In the genomic region with DNA sequence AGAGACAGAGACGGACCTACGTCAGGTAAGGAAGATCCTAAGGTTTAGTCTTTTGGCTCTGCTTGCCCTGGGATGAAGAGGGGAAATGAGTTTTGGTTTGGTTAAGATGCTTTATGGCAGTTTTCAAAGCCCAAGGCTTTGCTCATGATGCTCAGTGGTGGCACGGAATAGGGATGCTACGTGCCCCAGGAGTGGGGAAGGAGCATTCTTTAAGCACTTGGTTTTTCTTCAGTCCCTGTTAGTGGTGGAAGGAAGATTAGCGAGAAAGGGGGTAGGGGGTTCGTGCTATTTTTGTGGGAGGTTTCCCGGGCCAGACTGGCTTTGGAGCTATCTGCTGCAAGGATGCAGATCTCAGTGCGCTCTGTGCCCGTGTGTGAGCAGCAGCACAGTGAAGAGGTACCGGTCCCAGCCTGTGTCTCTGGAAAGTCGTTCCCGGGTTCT, we compare ENCODE assay signal across 8 mouse cellular contexts. TPM values are rescaled to one million over a fixed set of nuclear protein-coding genes. Genes with fewer than 3 reads are reported as not detected.
DNase-seq lines count a peak whose midpoint lies in the region; ATAC-seq and TF ChIP-seq lines count a peak whose summit lies in the region.

No protein-coding gene starts in this region.

- H3K4me3 ChIP-seq in C2C12 (ENCODE audit: insufficient read depth, poor library complexity, severe bottlenecking): peak overlapping the region; percentile 63
- peak overlapping the region; percentile 85 for H3K4me3 ChIP-seq in heart, embryonic 13.5 days
- peak overlapping the region; percentile 74 for H3K4me3 ChIP-seq in kidney, embryonic 15.5 days (replicated peaks)
- peak overlapping the region; percentile 86 for H3K4me3 ChIP-seq in midbrain, embryonic 10.5 days

- peaks cover 55% of the 10 kb centered on the region for H3K79me2 ChIP-seq in C2C12 (ENCODE audit: control insufficient read depth, insufficient read depth)

- H3K9me3 ChIP-seq in heart, embryonic 13.5 days: no peaks in the 10 kb centered on the region
- H3K9me3 ChIP-seq in kidney, embryonic 15.5 days (replicated peaks): no peaks in the 10 kb centered on the region
- no peaks in the 10 kb centered on the region for H3K9me3 ChIP-seq in midbrain, embryonic 10.5 days (replicated peaks)

- peaks cover 53% of the 10 kb centered on the region for H3K4me1 ChIP-seq in heart, embryonic 13.5 days
- peaks cover 19% of the 10 kb centered on the region for H3K4me1 ChIP-seq in kidney, embryonic 15.5 days
- H3K4me1 ChIP-seq in midbrain, embryonic 10.5 days: peaks cover 34% of the 10 kb centered on the region

- H3K27me3 ChIP-seq in C2C12 (ENCODE audit: control insufficient read depth, insufficient read depth, insufficient read length): no peaks in the 10 kb centered on the region
- no peaks in the 10 kb centered on the region for H3K27me3 ChIP-seq in heart, embryonic 13.5 days (replicated peaks)
- peaks cover 12% of the 10 kb centered on the region; the same call in 1 of the 2 replicates for H3K27me3 ChIP-seq in kidney, embryonic 15.5 days
- peaks cover 10% of the 10 kb centered on the region for H3K27me3 ChIP-seq in midbrain, embryonic 10.5 days (ENCODE audit: low read depth, poor library complexity, severe bottlenecking)

- peak overlapping the region; percentile 88 for H3K9ac ChIP-seq in heart, embryonic 13.5 days
- H3K9ac ChIP-seq in kidney, embryonic 15.5 days: peak overlapping the region; percentile 52

- H3K36me3 ChIP-seq in C2C12 (ENCODE audit: control insufficient read depth, insufficient read depth): peaks cover 32% of the 10 kb centered on the region
- peaks cover 28% of the 10 kb centered on the region for H3K36me3 ChIP-seq in heart, embryonic 13.5 days
- H3K36me3 ChIP-seq in kidney, embryonic 15.5 days: no peaks in the 10 kb centered on the region
- peaks cover 28% of the 10 kb centered on the region for H3K36me3 ChIP-seq in midbrain, embryonic 10.5 days

- under 1% methylated on average over 12 of the region's 12 CpGs for WGBS in heart, embryonic 13.5 days
- WGBS in kidney, embryonic 15.5 days: under 1% methylated on average over 12 of the region's 12 CpGs
- under 1% methylated on average over 12 of the region's 12 CpGs for WGBS in midbrain, embryonic 10.5 days

- peak; percentile 22 to 29 for DNase-seq in frontal cortex, postnatal 36 days (ENCODE audit: low spot score in 2 of 2)
- no peak for DNase-seq in frontal cortex, adult 2 months (ENCODE audit: extremely low spot score in 1 of 2, low spot score in 1 of 2)
- DNase-seq in cerebellum, adult 18-20 months: peak; percentile 47 to 54
- DNase-seq in midbrain, embryonic 10.5 days (ENCODE audit: low spot score): peak; percentile 58
- DNase-seq in thymus, postnatal 36 days: peak; percentile 57 to 61

- H3ac ChIP-seq in C2C12 (ENCODE audit: control insufficient read depth, insufficient read length, low read depth): peak overlapping the region; percentile 68

- peaks cover 45% of the 10 kb centered on the region for H3K79me3 ChIP-seq in C2C12 (ENCODE audit: low read depth)

- no peak for TF ChIP-seq CTCF in C2C12 (IDR thresholded peaks at IDR 0.05; ENCODE audit: control insufficient read depth, insufficient read depth, insufficient read length)

- peak overlapping the region; percentile 87 for H3K27ac ChIP-seq in heart, embryonic 13.5 days (replicated peaks)
- H3K27ac ChIP-seq in kidney, embryonic 15.5 days: peak overlapping the region; percentile 38; the same call in 1 of the 2 replicates
- H3K27ac ChIP-seq in midbrain, embryonic 10.5 days (replicated peaks): peak overlapping the region; percentile 99

- no peak for ATAC-seq in heart, embryonic 13.5 days (ENCODE audit: extremely low read depth, insufficient number of reproducible peaks, low FRiP score, low TSS enrichment)
- no peak for ATAC-seq in kidney, embryonic 15.5 days (replicated peaks; ENCODE audit: low FRiP score)

- H3K4me2 ChIP-seq in heart, embryonic 13.5 days: peak overlapping the region; percentile 77
- H3K4me2 ChIP-seq in kidney, embryonic 15.5 days: peak overlapping the region; percentile 93

TF ChIP-seq in C2C12, 6 proteins besides CTCF, POLR2A, EP300 and RAD21:
- no peak for TF ChIP-seq FOSL1 (IDR thresholded peaks at IDR 0.05; ENCODE audit: insufficient read depth, low read length, poor library complexity, severe bottlenecking)
- TF ChIP-seq USF1 (IDR thresholded peaks at IDR 0.05; ENCODE audit: low read depth): no peak
- TF ChIP-seq MAX (IDR thresholded peaks at IDR 0.05): no peak
- no peak for TF ChIP-seq MYOD1 (IDR thresholded peaks at IDR 0.05; ENCODE audit: control insufficient read depth, insufficient read length, low read depth)
- no peak for TF ChIP-seq CEBPB (IDR thresholded peaks at IDR 0.05; ENCODE audit: low read depth)
- TF ChIP-seq MYOG (IDR thresholded peaks at IDR 0.05; ENCODE audit: control insufficient read depth, extremely low read depth, insufficient read length): no peak

RNA-seq across cellular contexts. Expression of a gene that starts 0.7 kb away (rescaled TPM):
- 0.28 and 0.57 TPM in 2 replicates for polyA plus RNA-seq in frontal cortex, adult 2 months (2012; rRNA removed)
- 0.90 TPM for polyA plus RNA-seq in C2C12 (2012; fragmentation: generic; extraction: Trizol)
- 2.4 TPM in 2 replicates for polyA plus RNA-seq in heart, embryonic 13.5 days (2015; fragmentation: Nextera tagmentation; extraction: Ambion mirVana)
- 1.3 and 2.4 TPM in 2 replicates for polyA plus RNA-seq in kidney, embryonic 15.5 days (2015; fragmentation: Nextera tagmentation; extraction: Ambion mirVana)
- 2.0 and 2.1 TPM in 2 replicates for polyA plus RNA-seq in midbrain, embryonic 10.5 days (2016; fragmentation: Nextera tagmentation; extraction: Ambion mirVana)

RNA-seq across cellular contexts. Expression of a gene that starts 21.7 kb away (rescaled TPM):
- 7.2 and 10.0 TPM in 2 replicates for polyA plus RNA-seq in frontal cortex, adult 2 months (2012; rRNA removed)
- 9.1 TPM for polyA plus RNA-seq in C2C12 (2012; fragmentation: generic; extraction: Trizol)
- 12.1 and 13.2 TPM in 2 replicates for polyA plus RNA-seq in heart, embryonic 13.5 days (2015; fragmentation: Nextera tagmentation; extraction: Ambion mirVana)
- 5.8 and 6.3 TPM in 2 replicates for polyA plus RNA-seq in kidney, embryonic 15.5 days (2015; fragmentation: Nextera tagmentation; extraction: Ambion mirVana)
- 6.6 and 9.0 TPM in 2 replicates for polyA plus RNA-seq in midbrain, embryonic 10.5 days (2016; fragmentation: Nextera tagmentation; extraction: Ambion mirVana)

Comparison
In these comparisons a context has a peak if more than half of its experiments do, and no peak if none do; other contexts are left out.
1. DNase-seq: peak in frontal cortex, postnatal 36 days (2 of 2), cerebellum, adult 18-20 months (2 of 2), midbrain, embryonic 10.5 days (single experiment) and thymus, postnatal 36 days (2 of 2); none in frontal cortex, adult 2 months (0 of 2).
2. H3K27ac ChIP-seq: peak in every context shown above with its lines; median percentile 99 in midbrain, embryonic 10.5 days; 87 in heart, embryonic 13.5 days; 38 in kidney, embryonic 15.5 days.
3. Peak in every context shown above with its lines, with median percentiles within 50 percentile points of each other: H3K4me3 ChIP-seq.